Mouse (Mus musculus) intestine, embryonic 14.5 days (tissue): ENCODE measurements around the gene Ust. TPM values are rescaled to one million over a fixed set of nuclear protein-coding genes. Genes with fewer than 3 reads are reported as not detected.

Experiments
- ATAC-seq: fragments of 200-750 bp; cut with Nextera tagmentation; replicated peaks from 2 replicates; pipeline ENCODE4 v1.8.0; 2017; ENCODE audit warnings: low read depth, moderate number of reproducible peaks, moderate TSS enrichment, moderate library complexity; ENCODE audit not compliant: low FRiP score, low TSS enrichment
- DNase-seq: peaks from one replicate; pipeline ENCODE4 v3.0.0-alpha.2; 2018; ENCODE audit warnings: low spot score
- H3K27ac ChIP-seq: fragments of 300-500 bp; sonication (generic); 2 replicates; pipeline ENCODE4 v1.5.1; 2014; ENCODE audit warnings: low read depth, mild to moderate bottlenecking, control low read depth
- H3K27me3 ChIP-seq: fragments of 300-500 bp; sonication (generic); replicated peaks from 2 replicates; pipeline ENCODE4 v1.6.1; 2014; ENCODE audit warnings: low read length, control low read depth; ENCODE audit not compliant: control insufficient read depth, insufficient read depth
- H3K36me3 ChIP-seq: fragments of 300-500 bp; sonication (generic); 2 replicates; pipeline ENCODE4 v1.6.1; 2014; ENCODE audit warnings: low read length, control low read depth; ENCODE audit not compliant: control insufficient read depth, insufficient read depth
- H3K4me1 ChIP-seq: fragments of 300-500 bp; sonication (generic); replicated peaks from 2 replicates; pipeline ENCODE4 v1.6.1; 2014; ENCODE audit warnings: low read length, control low read depth, mixed read lengths; ENCODE audit not compliant: control insufficient read depth, insufficient read depth
- H3K4me2 ChIP-seq: fragments of 300-500 bp; sonication (generic); 2 replicates; pipeline ENCODE4 v1.6.1; 2014; ENCODE audit warnings: low read length
- H3K4me3 ChIP-seq: fragments of 300-500 bp; sonication (generic); 2 replicates; pipeline ENCODE4 v1.5.1; 2014; ENCODE audit warnings: low read depth, low read length, control low read depth, mixed read lengths
- H3K9ac ChIP-seq: fragments of 300-500 bp; sonication (generic); 2 replicates; pipeline ENCODE4 v1.6.1; 2014; ENCODE audit warnings: mild to moderate bottlenecking, low read length
- H3K9me3 ChIP-seq: fragments of 300-500 bp; sonication (generic); 2 replicates; pipeline ENCODE4 v1.6.1; 2016; ENCODE audit warnings: low read length, control low read depth; ENCODE audit not compliant: control insufficient read depth
- WGBS: fragments of 180-500 bp; shearing (Covaris S2); extraction: QIAGEN DNeasy Blood & Tissue Kit; methylation state at CpG from one replicate; pipeline ENCODE4 v1.1.7; 2014; 5-methylcytosine and 5-hydroxymethylcytosine counted together
- polyA plus RNA-seq: library from polyadenylated mRNA; unstranded; fragments of >200 nt; fragmentation: Nextera tagmentation; extraction: Ambion mirVana; gene quantifications from 2 replicates; pipeline ENCODE4 v1.2.1, GENCODE M21; 2014

The Ust gene
- polyA plus RNA-seq, 1 experiment from 2014 or later: 4.8 TPM

GRCm38 (mm10) chr10:8529173-8529572, 10.5 kb upstream of the Ust start:
- no peak overlapping the region for H3K4me3 ChIP-seq
- H3K4me2 ChIP-seq: no peak overlapping the region
- no peak overlapping the region for H3K9ac ChIP-seq
- H3K4me1 ChIP-seq: no peaks in the 10 kb centered on the region
- ATAC-seq: no peak
- no peaks in the 10 kb centered on the region for H3K9me3 ChIP-seq
- DNase-seq: no peak
- WGBS: 46% methylated on average over 7 of the region's 7 CpGs
- no peaks in the 10 kb centered on the region for H3K27me3 ChIP-seq
- no peak overlapping the region for H3K27ac ChIP-seq
- no peaks in the 10 kb centered on the region for H3K36me3 ChIP-seq

DNA sequence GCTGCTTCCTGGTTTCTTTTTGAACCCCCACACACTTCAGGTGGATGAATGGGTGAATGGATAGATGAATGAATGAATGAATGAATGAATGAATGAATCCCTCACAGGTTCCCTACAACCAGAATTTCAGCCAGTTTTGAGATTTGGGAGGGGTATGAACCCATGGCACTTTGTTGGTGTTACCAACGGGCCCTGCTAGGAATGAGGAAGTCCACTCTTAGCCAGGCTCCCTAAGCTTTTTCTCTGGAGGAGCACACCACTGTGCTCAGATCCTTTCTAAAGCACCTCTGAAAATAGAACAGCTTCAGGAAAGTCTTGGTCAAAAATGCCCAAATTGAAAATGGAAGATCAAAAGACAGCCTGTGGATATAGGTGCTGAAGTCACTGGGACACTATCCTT, 6.7 kb upstream of the Ust start:
- DNase-seq (no peak), ATAC-seq (no peak)
- H3K36me3 ChIP-seq: no peaks in the 10 kb centered on the region
- no peak overlapping the region for H3K4me3 ChIP-seq
- no peaks in the 10 kb centered on the region for H3K9me3 ChIP-seq
- H3K27ac ChIP-seq: no peak overlapping the region
- H3K27me3 ChIP-seq: no peaks in the 10 kb centered on the region
- whole genome bisulfite sequencing: 75% methylated on average over 1 of the region's 1 CpGs
- no peaks in the 10 kb centered on the region for H3K4me1 ChIP-seq
- H3K9ac ChIP-seq: no peak overlapping the region
- H3K4me2 ChIP-seq: no peak overlapping the region

DNA sequence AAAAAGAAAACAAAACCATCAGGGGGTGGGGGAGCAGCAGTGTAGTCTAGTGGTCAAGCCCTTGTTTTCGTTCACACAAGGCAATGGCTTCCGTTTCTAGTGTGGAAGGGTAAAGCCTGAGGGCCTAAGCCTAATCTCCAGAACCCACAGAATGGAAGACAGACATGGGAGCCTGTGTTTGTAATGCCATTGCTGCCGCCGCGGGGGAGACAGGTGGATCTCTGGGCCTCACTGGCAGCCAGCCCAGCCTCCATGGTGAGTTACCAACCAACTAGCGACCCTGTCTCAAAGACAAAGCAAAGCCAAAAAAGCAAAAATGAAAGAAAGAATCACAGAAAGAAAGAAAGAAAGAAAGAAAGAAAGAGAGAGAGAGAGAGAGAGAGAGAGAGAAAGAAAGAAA, 2.9 kb upstream of the Ust start:
- H3K4me3 ChIP-seq: no peak overlapping the region
- H3K4me2 ChIP-seq: no peak overlapping the region
- ATAC-seq (no peak), DNase-seq (peak; percentile 47)
- H3K27me3 ChIP-seq: peaks cover 9% of the 10 kb centered on the region
- no peaks in the 10 kb centered on the region for H3K36me3 ChIP-seq
- 72% methylated on average over 6 of the region's 6 CpGs for WGBS
- no peak overlapping the region for H3K27ac ChIP-seq
- no peak overlapping the region for H3K9ac ChIP-seq
- H3K9me3 ChIP-seq: no peaks in the 10 kb centered on the region
- peaks cover 3% of the 10 kb centered on the region; the same call in 1 of the 2 replicates for H3K4me1 ChIP-seq

GRCm38 (mm10) chr10:8520766-8521395, 2.3 kb upstream of the Ust start:
- WGBS: 74% methylated on average over 7 of the region's 7 CpGs
- Histone ChIP-seq H3K9ac (no peak overlapping the region), H3K36me3 (no peaks in the 10 kb centered on the region), H3K27me3 (peaks cover 12% of the 10 kb centered on the region), H3K4me3 (no peak overlapping the region), H3K27ac (no peak overlapping the region), H3K9me3 (no peaks in the 10 kb centered on the region), H3K4me2 (no peak overlapping the region), H3K4me1 (peaks cover 5% of the 10 kb centered on the region; the same call in 1 of the 2 replicates)
- DNase-seq (peak; percentile 50), ATAC-seq (no peak)

DNA sequence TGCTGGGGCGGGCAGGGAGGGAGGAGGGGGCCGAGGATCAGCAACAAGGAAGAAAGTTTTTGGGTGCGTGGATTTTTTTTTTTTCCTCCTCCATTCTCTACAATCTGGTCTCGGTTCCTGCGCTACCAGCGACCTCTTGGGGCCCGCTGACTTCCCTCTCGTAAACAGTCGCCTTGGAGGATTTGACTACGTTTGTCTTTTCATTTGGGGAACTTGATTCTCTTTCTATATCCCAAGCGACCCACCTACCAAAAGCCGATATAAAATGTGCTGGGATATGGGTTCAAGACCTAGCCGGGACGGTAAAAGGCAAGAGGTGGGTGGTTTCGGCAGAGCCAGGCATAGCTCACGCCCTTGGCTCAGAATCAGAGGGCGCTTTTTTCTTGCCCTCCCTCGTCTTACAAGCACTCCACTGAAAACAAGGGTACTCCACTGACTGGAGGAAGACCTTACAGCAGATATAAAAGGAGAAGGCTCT, 428 bp upstream of the Ust start:
- ATAC-seq: no peak

GRCm38 (mm10) chr10:8517591-8518140, 959 bp downstream of the Ust start:
- ATAC-seq: no peak
- H3K27me3 ChIP-seq: peaks cover 12% of the 10 kb centered on the region
- H3K9me3 ChIP-seq: no peaks in the 10 kb centered on the region
- H3K4me1 ChIP-seq: peaks cover 5% of the 10 kb centered on the region; the same call in 1 of the 2 replicates
- H3K4me3 ChIP-seq: peak overlapping the region; percentile 72
- WGBS: under 1% methylated on average over 26 of the region's 26 CpGs
- DNase-seq: no peak
- peak overlapping the region; percentile 85 for H3K4me2 ChIP-seq
- peak overlapping the region; percentile 67 for H3K9ac ChIP-seq
- H3K36me3 ChIP-seq: no peaks in the 10 kb centered on the region
- H3K27ac ChIP-seq: no peak overlapping the region

More for the DNA sequence above, 428 bp upstream of the Ust start:
- H3K36me3 ChIP-seq: no peaks in the 10 kb centered on the region
- H3K9me3 ChIP-seq: no peaks in the 10 kb centered on the region
- peak overlapping the region; percentile 77 for H3K27ac ChIP-seq
- no peak for DNase-seq
- H3K4me3 ChIP-seq: peak overlapping the region; percentile 72
- H3K4me2 ChIP-seq: peak overlapping the region; percentile 85
- peaks cover 5% of the 10 kb centered on the region; the same call in 1 of the 2 replicates for H3K4me1 ChIP-seq
- peaks cover 12% of the 10 kb centered on the region for H3K27me3 ChIP-seq
- H3K9ac ChIP-seq: peak overlapping the region; percentile 67
- 2% methylated on average over 18 of the region's 18 CpGs for WGBS

GRCm38 (mm10) chr10:8516916-8517524, 1.6 kb downstream of the Ust start:
- Histone ChIP-seq H3K27me3 (peaks cover 12% of the 10 kb centered on the region), H3K4me2 (peak overlapping the region; percentile 85), H3K9me3 (no peaks in the 10 kb centered on the region), H3K36me3 (no peaks in the 10 kb centered on the region), H3K4me1 (peaks cover 5% of the 10 kb centered on the region; the same call in 1 of the 2 replicates), H3K9ac (peak overlapping the region; percentile 67; the same call in 1 of the 2 replicates), H3K27ac (no peak overlapping the region), H3K4me3 (peak overlapping the region; percentile 72)
- DNase-seq (no peak), ATAC-seq (no peak)
- WGBS: 20% methylated on average over 9 of the region's 9 CpGs

DNA sequence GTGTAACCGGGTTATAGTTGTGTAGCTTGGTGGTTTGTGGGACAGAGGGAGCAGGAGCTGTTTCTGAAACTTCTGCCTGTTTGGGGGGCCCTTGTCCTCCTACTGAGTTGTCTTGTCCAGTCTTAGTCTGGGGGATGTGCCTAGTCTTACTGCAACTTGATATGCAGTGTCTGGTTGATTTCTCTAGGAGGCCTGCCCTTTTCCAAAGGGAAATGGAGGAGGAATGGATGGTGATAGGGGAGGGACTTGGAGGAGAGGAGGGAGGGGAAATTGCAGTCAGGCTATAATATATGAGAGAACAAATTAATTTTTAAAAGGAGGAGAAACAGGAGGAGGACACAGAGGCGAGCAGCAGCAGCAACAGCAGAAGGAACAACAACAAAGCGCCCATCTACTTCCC, 4.9 kb downstream of the Ust start:
- no peak overlapping the region for H3K4me3 ChIP-seq
- H3K36me3 ChIP-seq: no peaks in the 10 kb centered on the region
- ATAC-seq (no peak), DNase-seq (no peak)
- H3K9me3 ChIP-seq: no peaks in the 10 kb centered on the region
- no peak overlapping the region for H3K9ac ChIP-seq
- H3K4me2 ChIP-seq: no peak overlapping the region
- no peak overlapping the region for H3K27ac ChIP-seq
- H3K27me3 ChIP-seq: peaks cover 12% of the 10 kb centered on the region
- peaks cover 3% of the 10 kb centered on the region; the same call in 1 of the 2 replicates for H3K4me1 ChIP-seq
- WGBS: 75% methylated on average over 3 of the region's 3 CpGs
